Mouse (Mus musculus): ENCODE results near the gene 4930519G04Rik. TPM values are rescaled to one million over a fixed set of nuclear protein-coding genes. Genes with fewer than 3 reads are reported as not detected.

Gene 4930519G04Rik
- not detected for polyA plus RNA-seq (2017; shearing (Covaris generic))

GRCm38 (mm10) chr5:114853364-114853763 is at the start of gene 4930519G04Rik:
TSS of gene 4930519G04Rik (plus strand) at chr5:114853664.

GRCm38 (mm10) chr5:114822796-114823688 is 30.4 kb upstream of the 4930519G04Rik start, which contains the start of gene 1500011B03Rik:
TSS of gene 1500011B03Rik (minus strand) at chr5:114823468.

GRCm38 (mm10) chr5:114858582-114858981 is 5.1 kb downstream of the 4930519G04Rik start, which contains the start of gene Gm9936:
TSS of gene Gm9936 (minus strand) at chr5:114858682.

GRCm38 (mm10) chr5:114896688-114897373 is 43.4 kb downstream of the 4930519G04Rik start, which contains the start of gene Oasl2:
TSS of gene Oasl2 (plus strand) at chr5:114896936.

GRCm38 (mm10) chr5:114922998-114923473 is 69.6 kb downstream of the 4930519G04Rik start, which contains the start of gene Oasl1:
TSS of gene Oasl1 (plus strand) at chr5:114923240.

Other genes starting within 250 kb of the 4930519G04Rik start
- gene Trpv4, start 195.2 kb upstream of the 4930519G04Rik start, polyA plus RNA-seq (2017; shearing (Covaris generic)): 1.0 TPM
- gene Gltp, start 162.7 kb upstream of the 4930519G04Rik start, polyA plus RNA-seq (2017; shearing (Covaris generic)): 259 TPM
- 26.7 TPM for gene Tchp, start 145.9 kb upstream of the 4930519G04Rik start, polyA plus RNA-seq (2017; shearing (Covaris generic))
- gene Ankrd13a, start 79.0 kb upstream of the 4930519G04Rik start, polyA plus RNA-seq (2017; shearing (Covaris generic)): 12.2 TPM
- gene Git2, start 78.1 kb upstream of the 4930519G04Rik start, polyA plus RNA-seq (2017; shearing (Covaris generic)): 130 TPM
- 77.5 TPM for gene 1500011B03Rik, start 30.2 kb upstream of the 4930519G04Rik start, polyA plus RNA-seq (2017; shearing (Covaris generic))
- gene Gm9936, start 5.0 kb downstream of the 4930519G04Rik start, polyA plus RNA-seq (2017; shearing (Covaris generic)): not detected
- gene Oasl2, start 43.3 kb downstream of the 4930519G04Rik start, polyA plus RNA-seq (2017; shearing (Covaris generic)): 12.2 TPM
- 5.3 TPM for gene Oasl1, start 69.6 kb downstream of the 4930519G04Rik start, polyA plus RNA-seq (2017; shearing (Covaris generic))
- 65.2 TPM for gene 2210016L21Rik, start 88.5 kb downstream of the 4930519G04Rik start, polyA plus RNA-seq (2017; shearing (Covaris generic))
- not detected for gene Hnf1a, start 117.4 kb downstream of the 4930519G04Rik start, polyA plus RNA-seq (2017; shearing (Covaris generic))
- gene Sppl3, start 157.5 kb downstream of the 4930519G04Rik start, polyA plus RNA-seq (2017; shearing (Covaris generic)): 3.0 TPM
- 2.6 TPM for gene Gm10401, start 244.6 kb downstream of the 4930519G04Rik start, polyA plus RNA-seq (2017; shearing (Covaris generic))

Measured in inflammation-experienced regulatory T-cells, adult 16 weeks (primary cell).